Mouse (Mus musculus) midbrain, embryonic 11.5 days (tissue): ENCODE measurements around the gene Kmt5a. TPM values are rescaled to one million over a fixed set of nuclear protein-coding genes. Genes with fewer than 3 reads are reported as not detected.

Source experiments
- ATAC-seq: fragments of 200-750 bp; cut with Nextera tagmentation; 2 replicates; pipeline ENCODE4 v1.8.0; 2017; ENCODE audit warnings: moderate TSS enrichment, moderate library complexity; ENCODE audit not compliant: low FRiP score
- DNase-seq: peaks from one replicate; pipeline ENCODE4 v3.0.0; 2015; ENCODE audit warnings: low spot score; ENCODE audit errors: missing footprints
- H3K27ac ChIP-seq: fragments of 300-500 bp; sonication (generic); 2 replicates; pipeline ENCODE4 v1.5.1; 2014; ENCODE audit warnings: low read depth, low read length
- H3K27me3 ChIP-seq: fragments of 300-500 bp; sonication (generic); 2 replicates; pipeline ENCODE4 v1.6.1; 2014; ENCODE audit warnings: mild to moderate bottlenecking, low read length, moderate library complexity, mixed read lengths; ENCODE audit not compliant: control insufficient read depth, insufficient read depth
- H3K36me3 ChIP-seq: fragments of 300-500 bp; sonication (generic); 2 replicates; pipeline ENCODE4 v1.6.1; 2014; ENCODE audit warnings: mild to moderate bottlenecking, low read length, moderate library complexity, mixed read lengths; ENCODE audit not compliant: control insufficient read depth, insufficient read depth
- H3K4me1 ChIP-seq: fragments of 300-500 bp; sonication (generic); 2 replicates; pipeline ENCODE4 v1.6.1; 2014; ENCODE audit warnings: low read length; ENCODE audit not compliant: control insufficient read depth, insufficient read depth
- H3K4me2 ChIP-seq: fragments of 300-500 bp; sonication (generic); 2 replicates; pipeline ENCODE4 v1.6.1; 2014; ENCODE audit warnings: mild to moderate bottlenecking, moderate library complexity
- H3K4me3 ChIP-seq: fragments of 300-500 bp; sonication (generic); 2 replicates; pipeline ENCODE4 v1.5.1; 2014; ENCODE audit warnings: low read depth, low read length
- H3K9ac ChIP-seq: fragments of 300-500 bp; sonication (generic); 2 replicates; pipeline ENCODE4 v1.6.1; 2014; ENCODE audit warnings: low read length
- H3K9me3 ChIP-seq: fragments of 300-500 bp; sonication (generic); 2 replicates; pipeline ENCODE4 v1.6.1; 2016; ENCODE audit warnings: low read length; ENCODE audit not compliant: control insufficient read depth
- WGBS: fragments of 180-500 bp; shearing (Covaris S2); extraction: QIAGEN DNeasy Blood & Tissue Kit; methylation state at CpG from one replicate; pipeline ENCODE4 v1.1.7; 2014; 5-methylcytosine and 5-hydroxymethylcytosine counted together
- polyA plus RNA-seq: library from polyadenylated mRNA; unstranded; fragments of >200 nt; fragmentation: Nextera tagmentation; extraction: Ambion mirVana; gene quantifications from 2 replicates; pipeline ENCODE4 v1.2.1, GENCODE M21; 2014

Kmt5a gene
- polyA plus RNA-seq, 1 experiment from 2014 or later = 90.0 TPM

- H3K9ac ChIP-seq = no peak overlapping the region
- 91% methylated on average over 3 of the region's 3 CpGs for WGBS
- H3K4me2 ChIP-seq = no peak overlapping the region
- no peak overlapping the region for H3K27ac ChIP-seq
- peaks cover 3% of the 10 kb centered on the region for H3K36me3 ChIP-seq
- no peak overlapping the region for H3K4me3 ChIP-seq
- ATAC-seq (no peak), DNase-seq (peak; percentile 44)
- no peaks in the 10 kb centered on the region for H3K27me3 ChIP-seq
- H3K9me3 ChIP-seq = no peaks in the 10 kb centered on the region
- H3K4me1 ChIP-seq = peaks cover 4% of the 10 kb centered on the region; the same call in 1 of the 2 replicates
Observed at GRCm38 (mm10) chr5:124500573-124500972, 60.8 kb downstream of the Kmt5a start.

DNA sequence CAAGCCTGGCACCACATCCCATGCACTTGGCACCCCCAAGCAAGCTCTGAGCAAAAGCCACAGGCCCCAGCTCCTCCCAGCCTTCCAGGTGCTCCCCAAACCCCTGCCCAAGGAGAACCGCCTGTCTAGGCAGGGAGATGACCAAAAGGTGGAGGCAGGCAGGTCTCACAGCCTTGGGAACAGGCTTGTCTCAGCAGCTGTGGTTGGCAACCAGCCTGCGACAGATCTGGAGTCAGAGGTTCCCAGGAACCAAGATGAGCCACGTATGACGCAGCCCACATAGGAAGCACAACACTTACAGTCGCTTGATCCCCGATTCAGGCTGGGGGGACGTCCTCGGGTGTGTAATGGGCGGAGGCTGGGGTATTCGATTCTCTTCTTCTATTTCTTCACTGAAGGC is 61.8 kb downstream of the Kmt5a start:
- Histone ChIP-seq H3K4me3 (no peak overlapping the region), H3K9me3 (no peaks in the 10 kb centered on the region), H3K27ac (no peak overlapping the region), H3K36me3 (peaks cover 3% of the 10 kb centered on the region), H3K4me1 (peaks cover 4% of the 10 kb centered on the region; the same call in 1 of the 2 replicates), H3K4me2 (no peak overlapping the region), H3K9ac (no peak overlapping the region), H3K27me3 (no peaks in the 10 kb centered on the region)
- ATAC-seq (no peak), DNase-seq (no peak)
- WGBS = 93% methylated on average over 10 of the region's 10 CpGs

DNA sequence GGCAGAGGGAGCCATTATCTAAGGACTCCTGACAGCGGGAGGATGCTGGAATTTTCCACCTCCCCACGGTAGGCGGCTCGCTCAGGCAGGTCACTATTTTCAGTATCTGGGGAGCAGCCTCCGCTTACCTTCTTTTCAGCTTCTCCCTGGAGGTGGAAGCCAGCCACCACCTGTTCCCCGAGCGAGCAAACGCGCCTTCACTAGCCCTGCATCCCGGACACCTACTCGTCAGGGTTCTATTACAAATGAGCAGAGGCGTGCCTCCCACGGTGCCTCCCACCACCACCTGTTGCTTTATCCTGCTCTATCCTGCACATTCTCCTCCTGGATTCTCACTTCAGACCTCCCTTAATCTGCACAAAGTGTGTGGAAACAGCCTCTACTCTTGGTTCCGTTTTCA is 64.0 kb downstream of the Kmt5a start:
- Histone ChIP-seq H3K27me3 (no peaks in the 10 kb centered on the region), H3K4me3 (no peak overlapping the region), H3K9me3 (no peaks in the 10 kb centered on the region), H3K4me1 (peaks cover 4% of the 10 kb centered on the region; the same call in 1 of the 2 replicates), H3K4me2 (no peak overlapping the region), H3K36me3 (no peaks in the 10 kb centered on the region; the same call in 1 of the 2 replicates), H3K27ac (no peak overlapping the region), H3K9ac (no peak overlapping the region)
- WGBS = 63% methylated on average over 14 of the region's 14 CpGs
- ATAC-seq (no peak), DNase-seq (no peak)

DNA sequence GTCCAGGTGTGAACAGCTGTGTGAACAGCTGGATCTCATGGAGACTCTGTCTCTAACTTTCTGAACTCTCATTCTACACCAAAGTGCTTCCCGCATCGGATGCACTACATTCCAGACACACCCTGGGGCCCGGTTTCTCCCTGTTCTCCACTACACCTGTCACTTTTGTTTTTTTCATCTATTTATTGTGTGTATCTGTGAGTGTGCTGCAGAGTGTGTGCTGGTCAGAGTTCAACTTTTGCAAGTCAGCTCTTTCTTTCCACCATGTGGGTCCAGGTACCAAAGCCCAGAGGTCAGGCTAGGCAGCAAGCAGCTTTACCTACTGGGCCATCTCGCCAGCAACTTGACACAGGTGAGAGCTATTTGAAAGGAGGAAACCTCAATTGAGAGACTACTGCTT is 65.5 kb downstream of the Kmt5a start:
- H3K36me3 ChIP-seq = no peaks in the 10 kb centered on the region; the same call in 1 of the 2 replicates
- H3K4me2 ChIP-seq = no peak overlapping the region
- ATAC-seq (no peak), DNase-seq (no peak)
- no peak overlapping the region for H3K9ac ChIP-seq
- no peaks in the 10 kb centered on the region for H3K27me3 ChIP-seq
- 95% methylated on average over 4 of the region's 4 CpGs for WGBS
- H3K4me1 ChIP-seq = no peaks in the 10 kb centered on the region
- H3K4me3 ChIP-seq = no peak overlapping the region
- no peaks in the 10 kb centered on the region for H3K9me3 ChIP-seq
- no peak overlapping the region for H3K27ac ChIP-seq

DNA sequence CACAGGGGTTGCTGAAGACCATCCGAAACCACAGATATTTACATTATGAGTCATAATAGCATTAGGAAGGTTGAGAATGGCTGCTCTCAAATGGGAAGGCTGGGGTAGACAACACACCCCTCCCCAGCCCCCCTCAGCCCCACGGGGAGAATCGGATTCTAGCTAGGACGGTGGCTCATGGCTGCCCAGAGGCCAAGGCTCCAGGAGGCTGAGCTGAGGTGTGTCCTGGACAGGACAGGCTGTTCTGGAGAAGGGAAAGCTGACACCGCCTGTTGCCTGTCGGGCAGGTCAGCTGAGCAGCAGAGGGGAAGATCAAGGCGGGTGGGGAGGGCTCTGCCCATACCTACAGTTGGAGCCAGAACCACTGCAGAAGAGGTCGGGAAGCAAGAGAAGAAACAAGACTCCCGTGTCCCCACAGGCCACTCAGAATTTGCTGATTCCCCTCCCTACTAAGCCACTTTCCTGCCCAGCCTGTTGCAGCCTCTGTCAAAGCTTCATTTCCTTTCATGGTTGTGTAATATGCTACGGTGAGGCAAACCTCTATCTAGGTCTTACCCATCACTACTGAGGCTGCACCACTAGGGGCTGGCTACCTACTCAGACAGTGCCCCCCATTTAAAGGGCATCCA is 67.1 kb downstream of the Kmt5a start:
- DNase-seq (no peak), ATAC-seq (no peak)
- 79% methylated on average over 10 of the region's 10 CpGs for WGBS
- Histone ChIP-seq H3K9ac (no peak overlapping the region), H3K4me2 (no peak overlapping the region), H3K27ac (no peak overlapping the region), H3K4me3 (no peak overlapping the region), H3K36me3 (no peaks in the 10 kb centered on the region), H3K27me3 (no peaks in the 10 kb centered on the region), H3K4me1 (no peaks in the 10 kb centered on the region), H3K9me3 (no peaks in the 10 kb centered on the region)

DNA sequence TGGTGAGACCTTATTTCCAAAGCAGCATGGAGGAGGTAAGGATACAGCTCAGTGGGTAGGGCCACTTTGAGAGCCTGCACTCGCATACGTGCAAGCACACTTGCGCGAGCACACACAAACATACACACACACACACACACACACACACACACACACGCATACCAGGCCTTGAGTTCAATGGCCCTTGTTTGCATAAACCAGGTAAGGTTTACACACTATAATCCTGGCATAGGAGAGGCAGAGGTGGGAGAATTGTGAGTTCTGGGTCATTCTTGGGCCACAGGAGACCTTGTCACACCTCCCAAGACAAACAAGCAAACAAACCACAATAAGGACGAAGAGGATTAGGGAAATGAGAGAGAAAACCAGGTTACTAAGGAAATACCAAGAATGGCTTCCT is 69.5 kb downstream of the Kmt5a start:
- 94% methylated on average over 6 of the region's 6 CpGs for WGBS
- peaks cover 4% of the 10 kb centered on the region; the same call in 1 of the 2 replicates for H3K36me3 ChIP-seq

GRCm38 (mm10) chr5:124509742-124510237 is 70.1 kb downstream of the Kmt5a start:
- Histone ChIP-seq H3K4me2 (no peak overlapping the region), H3K9me3 (no peaks in the 10 kb centered on the region), H3K36me3 (peaks cover 4% of the 10 kb centered on the region; the same call in 1 of the 2 replicates), H3K27me3 (no peaks in the 10 kb centered on the region), H3K4me1 (no peaks in the 10 kb centered on the region), H3K9ac (no peak overlapping the region), H3K27ac (no peak overlapping the region), H3K4me3 (no peak overlapping the region)
- WGBS = 81% methylated on average over 12 of the region's 12 CpGs
- ATAC-seq (no peak), DNase-seq (no peak)

More for the DNA sequence above, 69.5 kb downstream of the Kmt5a start:
- Histone ChIP-seq H3K27me3 (no peaks in the 10 kb centered on the region), H3K4me1 (no peaks in the 10 kb centered on the region), H3K9ac (no peak overlapping the region), H3K9me3 (no peaks in the 10 kb centered on the region), H3K27ac (no peak overlapping the region), H3K4me3 (no peak overlapping the region), H3K4me2 (no peak overlapping the region)
- no peak for ATAC-seq
- no peak for DNase-seq

GRCm38 (mm10) chr5:124510536-124511050 is 70.9 kb downstream of the Kmt5a start:
- 90% methylated on average over 10 of the region's 10 CpGs for WGBS
- Histone ChIP-seq H3K9ac (no peak overlapping the region), H3K4me3 (no peak overlapping the region), H3K4me2 (no peak overlapping the region), H3K27me3 (no peaks in the 10 kb centered on the region), H3K36me3 (peaks cover 4% of the 10 kb centered on the region; the same call in 1 of the 2 replicates), H3K27ac (no peak overlapping the region), H3K4me1 (no peaks in the 10 kb centered on the region), H3K9me3 (no peaks in the 10 kb centered on the region)
- no peak for DNase-seq
- ATAC-seq = no peak
